Mouse (Mus musculus) layer of hippocampus, postnatal 36 days (tissue): Measurements from ENCODE around the gene Gjc2. TPM values are rescaled to one million over a fixed set of nuclear protein-coding genes. Genes with fewer than 3 reads are reported as not detected.

Source experiments
- DNase-seq, 2 experiments: peaks; one replicate each; pipeline ENCODE4 v3.0.0; 2022
- total RNA-seq, 2 experiments: library from RNA; stranded (reverse); gene quantifications; 2 replicates each; pipeline ENCODE4 v1.2.3; 2021

Gene Gjc2
- total RNA-seq, 2 experiments from 2014 or later, result 15.7 to 16.9 TPM

GRCm38 (mm10) chr11:59159558-59159957 is 23.5 kb downstream of the Gjc2 start:
- no peak for DNase-seq

- DNase-seq, result no peak
Measured at GRCm38 (mm10) chr11:59159099-59159498, 23.9 kb downstream of the Gjc2 start.

- DNase-seq, result no peak
Measured at GRCm38 (mm10) chr11:59155900-59156299, 27.1 kb downstream of the Gjc2 start.

- no peak for DNase-seq
Measured at GRCm38 (mm10) chr11:59154220-59154619, 28.8 kb downstream of the Gjc2 start.

- no peak for DNase-seq
Measured at GRCm38 (mm10) chr11:59151729-59152128, 31.3 kb downstream of the Gjc2 start.

GRCm38 (mm10) chr11:59149302-59149701 is 33.7 kb downstream of the Gjc2 start:
- no peak for DNase-seq

GRCm38 (mm10) chr11:59142962-59143361 is 40.1 kb downstream of the Gjc2 start:
- no peak for DNase-seq

GRCm38 (mm10) chr11:59141772-59142370 is 41.1 kb downstream of the Gjc2 start:
- no peak for DNase-seq

GRCm38 (mm10) chr11:59138537-59139486 is 44.2 kb downstream of the Gjc2 start:
- DNase-seq, result no peak

- DNase-seq, result no peak
Measured at GRCm38 (mm10) chr11:59136994-59137706, 45.9 kb downstream of the Gjc2 start.

GRCm38 (mm10) chr11:59135904-59136452 is 47.0 kb downstream of the Gjc2 start, which contains the start of gene Obscn:
TSS of gene Obscn (minus strand) at chr11:59136402.
- no peak for DNase-seq

- no peak for DNase-seq
Measured at GRCm38 (mm10) chr11:59135051-59135820, 47.8 kb downstream of the Gjc2 start.

GRCm38 (mm10) chr11:59134373-59134997 is 48.5 kb downstream of the Gjc2 start:
- DNase-seq, result no peak

GRCm38 (mm10) chr11:59132065-59132464 is 50.9 kb downstream of the Gjc2 start:
- no peak for DNase-seq

GRCm38 (mm10) chr11:59131348-59131919 is 51.6 kb downstream of the Gjc2 start:
- DNase-seq, result no peak

GRCm38 (mm10) chr11:59130782-59131181 is 52.2 kb downstream of the Gjc2 start:
- no peak for DNase-seq

Other genes starting within 250 kb of the Gjc2 start
- 100 to 1,000 TPM; 478 to 523 TPM for gene Rnf187, start 244.3 kb downstream of the Gjc2 start, total RNA-seq
- gene Hist3h2ba, start 234.3 kb downstream of the Gjc2 start, total RNA-seq, result 10 to 100 TPM; 88.8 to 93.5 TPM
- 10 to 100 TPM; 73.2 to 83.2 TPM for gene Hist3h2a, start 228.5 kb downstream of the Gjc2 start, total RNA-seq
- gene Trim17, start 228.5 kb downstream of the Gjc2 start, total RNA-seq, result 1 to 10 TPM; 5.6 to 6.2 TPM
- gene Trim11, start 205.1 kb downstream of the Gjc2 start, total RNA-seq, result 10 to 100 TPM; 28.8 to 29.3 TPM
- 1 to 10 TPM; 1.2 to 1.7 TPM for gene Obscn, start 46.8 kb downstream of the Gjc2 start, total RNA-seq
- 1 to 10 TPM; 8.5 to 8.6 TPM for gene Iba57, start 19.5 kb downstream of the Gjc2 start, total RNA-seq
- 100 to 1,000 TPM; 127 to 155 TPM for gene Guk1, start 9.0 kb upstream of the Gjc2 start, total RNA-seq
- 10 to 100 TPM; 33.2 to 38.3 TPM for gene Mrpl55, start 19.3 kb upstream of the Gjc2 start, total RNA-seq
- gene 2310033P09Rik, start 25.1 kb upstream of the Gjc2 start, total RNA-seq, result 10 to 100 TPM; 24.0 to 25.2 TPM
- gene Arf1, start 45.1 kb upstream of the Gjc2 start, total RNA-seq, result 100 to 1,000 TPM; 489 to 533 TPM
- not detected for gene Wnt3a, start 107.5 kb upstream of the Gjc2 start, total RNA-seq
- gene Wnt9a, start 123.7 kb upstream of the Gjc2 start, total RNA-seq, result 1 to 10 TPM; 3.1 to 3.6 TPM
- gene Prss38, start 192.4 kb upstream of the Gjc2 start, total RNA-seq, result not detected